In the genomic region with DNA sequence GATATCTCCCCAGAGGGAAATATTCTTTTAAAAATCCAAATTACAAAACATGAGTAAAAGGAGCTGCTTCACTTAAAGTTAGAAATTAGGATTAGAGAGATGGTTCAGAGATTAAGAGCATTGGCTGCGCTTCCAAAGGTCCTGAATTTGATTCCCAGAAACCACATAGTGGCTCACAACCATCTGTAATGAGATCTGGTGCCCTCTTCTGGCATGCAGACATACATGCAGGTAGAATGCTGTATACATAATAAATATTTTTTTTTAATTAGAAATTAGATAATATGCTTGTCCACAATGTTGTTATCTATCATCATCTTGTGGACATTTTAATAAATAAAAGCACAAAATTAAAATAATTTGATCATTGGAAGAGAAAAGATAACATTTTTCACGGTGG, we compare ENCODE assay signal across 26 mouse cellular contexts. TPM values are rescaled to one million over a fixed set of nuclear protein-coding genes. Genes with fewer than 3 reads are reported as not detected.
DNase-seq lines count a peak whose midpoint lies in the region; ATAC-seq and TF ChIP-seq lines count a peak whose summit lies in the region.
"Had no signal": no experiment of that assay in that cellular context is flagged by ENCODE, and none has a peak within 500 bp of the region (broad histone marks: within the 10 kb centered on the region; RNA-seq: fewer than 3 reads in every experiment).

No protein-coding gene starts in this region.

- no peak for ATAC-seq in hindbrain, postnatal 0 days
- ATAC-seq in hindbrain, embryonic 13.5 days (ENCODE audit: low FRiP score): no peak
- ATAC-seq in lung, embryonic 14.5 days (ENCODE audit: insufficient read depth): no peak
- ATAC-seq: hindbrain, embryonic 16.5 days; midbrain, embryonic 15.5 days had no signal

- WGBS in hindbrain, postnatal 0 days: 87% methylated on average over 2 of the region's 2 CpGs
- 78% methylated on average over 2 of the region's 2 CpGs for WGBS in hindbrain, embryonic 13.5 days
- WGBS in lung, embryonic 14.5 days: 76% methylated on average over 2 of the region's 2 CpGs

- H3K4me3 ChIP-seq in hindbrain, postnatal 0 days (ENCODE audit: low read length): no peak overlapping the region
- no peak overlapping the region for H3K4me3 ChIP-seq in hindbrain, embryonic 13.5 days
- H3K4me3 ChIP-seq in lung, embryonic 14.5 days (ENCODE audit: low read depth, low read length): no peak overlapping the region
- H3K4me3 ChIP-seq: embryonic facial prominence, embryonic 15.5 days; heart, embryonic 10.5 days; liver, embryonic 15.5 days; midbrain, embryonic 15.5 days had no signal

- H3K4me1 ChIP-seq in hindbrain, postnatal 0 days (ENCODE audit: insufficient read depth, low read length): no peaks in the 10 kb centered on the region
- peaks cover 3% of the 10 kb centered on the region; the same call in 1 of the 2 replicates for H3K4me1 ChIP-seq in hindbrain, embryonic 13.5 days (replicated peaks)
- H3K4me1 ChIP-seq in lung, embryonic 14.5 days (ENCODE audit: insufficient read depth): no peaks in the 10 kb centered on the region
- H3K4me1 ChIP-seq: embryonic facial prominence, embryonic 15.5 days; heart, embryonic 10.5 days; liver, embryonic 15.5 days; midbrain, embryonic 15.5 days had no signal

- no peak overlapping the region for H3K9ac ChIP-seq in hindbrain, postnatal 0 days (replicated peaks; ENCODE audit: low read length)
- no peak overlapping the region for H3K9ac ChIP-seq in hindbrain, embryonic 13.5 days
- no peak overlapping the region for H3K9ac ChIP-seq in lung, embryonic 14.5 days
- H3K9ac ChIP-seq: embryonic facial prominence, embryonic 15.5 days; liver, embryonic 15.5 days; midbrain, embryonic 15.5 days had no signal

- no peak overlapping the region for H3K4me2 ChIP-seq in hindbrain, postnatal 0 days (ENCODE audit: low read depth, low read length)
- no peak overlapping the region for H3K4me2 ChIP-seq in hindbrain, embryonic 13.5 days
- no peak overlapping the region for H3K4me2 ChIP-seq in lung, embryonic 14.5 days
- H3K4me2 ChIP-seq: embryonic facial prominence, embryonic 15.5 days; liver, embryonic 15.5 days; midbrain, embryonic 15.5 days had no signal

- no peaks in the 10 kb centered on the region for H3K36me3 ChIP-seq in hindbrain, postnatal 0 days (ENCODE audit: insufficient read depth, low read length)
- no peaks in the 10 kb centered on the region for H3K36me3 ChIP-seq in hindbrain, embryonic 13.5 days
- no peaks in the 10 kb centered on the region for H3K36me3 ChIP-seq in lung, embryonic 14.5 days (ENCODE audit: insufficient read depth)
- H3K36me3 ChIP-seq: embryonic facial prominence, embryonic 15.5 days; heart, embryonic 10.5 days; liver, embryonic 15.5 days; midbrain, embryonic 15.5 days had no signal

- no peaks in the 10 kb centered on the region for H3K27me3 ChIP-seq in hindbrain, postnatal 0 days (ENCODE audit: insufficient read depth, low read length)
- no peaks in the 10 kb centered on the region for H3K27me3 ChIP-seq in hindbrain, embryonic 13.5 days
- H3K27me3 ChIP-seq in lung, embryonic 14.5 days (ENCODE audit: insufficient read depth, low read length): no peaks in the 10 kb centered on the region
- H3K27me3 ChIP-seq: embryonic facial prominence, embryonic 15.5 days; liver, embryonic 15.5 days; midbrain, embryonic 15.5 days had no signal

- TF ChIP-seq CTCF in hindbrain, postnatal 0 days (IDR thresholded peaks at IDR 0.05; ENCODE audit: low read depth): peak; percentile 36; the same call in 1 of the 2 replicates
- peak; percentile 35 for TF ChIP-seq CTCF in lung, embryonic 14.5 days (IDR thresholded peaks at IDR 0.05; ENCODE audit: low read depth)

- no peaks in the 10 kb centered on the region for H3K9me3 ChIP-seq in hindbrain, postnatal 0 days (ENCODE audit: low read length)
- no peaks in the 10 kb centered on the region for H3K9me3 ChIP-seq in hindbrain, embryonic 13.5 days
- H3K9me3 ChIP-seq in lung, embryonic 14.5 days (ENCODE audit: low read depth, low read length): no peaks in the 10 kb centered on the region
- H3K9me3 ChIP-seq: embryonic facial prominence, embryonic 15.5 days; heart, embryonic 10.5 days; liver, embryonic 15.5 days; midbrain, embryonic 15.5 days had no signal

- no peak for DNase-seq in hindbrain, postnatal 0 days (ENCODE audit: low spot score)
- no peak for DNase-seq in lung, embryonic 14.5 days
- no peak for DNase-seq in lung, postnatal 4 days
- peak; percentile 19 for DNase-seq in CD4-positive helper T cell, adult 2 months (ENCODE audit: low read depth, low spot score)
- DNase-seq in naive thymus-derived CD4-positive, alpha-beta T cell, adult 2 months (ENCODE audit: low read depth): peak; percentile 33
- no peak for DNase-seq in right cerebral cortex, adult 18-20 months
- DNase-seq in embryo, embryonic 11 days: no peak
- DNase-seq: cerebellum, adult 9-11 months; gastrocnemius, postnatal 25 days; kidney, adult 9 months; right cerebral cortex, postnatal 14 days had no signal

- H3K27ac ChIP-seq in hindbrain, postnatal 0 days: no peak overlapping the region
- no peak overlapping the region for H3K27ac ChIP-seq in hindbrain, embryonic 13.5 days
- no peak overlapping the region for H3K27ac ChIP-seq in lung, embryonic 14.5 days (ENCODE audit: low read depth)
- H3K27ac ChIP-seq: embryonic facial prominence, embryonic 15.5 days; heart, embryonic 10.5 days; liver, embryonic 15.5 days; midbrain, embryonic 15.5 days had no signal

RNA-seq across cellular contexts. Expression of gene Oxa1l, which starts 32.1 kb away (rescaled TPM):
- 83.6 and 85.6 TPM in 2 replicates for total RNA-seq in hindbrain, postnatal 0 days (2014; rRNA removed)
- 66.7 and 74.8 TPM in 2 replicates for polyA plus RNA-seq in hindbrain, postnatal 0 days (2015; fragmentation: Nextera tagmentation; extraction: Ambion mirVana)
- 47.7 and 51.3 TPM in 2 replicates for polyA plus RNA-seq in hindbrain, embryonic 13.5 days (2015; fragmentation: Nextera tagmentation; extraction: Ambion mirVana)
- 51.2 and 53.5 TPM in 2 replicates for polyA plus RNA-seq in lung, embryonic 14.5 days (2014; fragmentation: Nextera tagmentation; extraction: Ambion mirVana)

RNA-seq across cellular contexts. Expression of gene Olfr49, which starts 43.8 kb away (rescaled TPM):
- total RNA-seq in hindbrain, postnatal 0 days (2014; rRNA removed): not detected in 2 replicates
- 0.05 TPM in 1 of 2 replicates, not detected in the other for polyA plus RNA-seq in hindbrain, postnatal 0 days (2015; fragmentation: Nextera tagmentation; extraction: Ambion mirVana)
- not detected in 2 replicates for polyA plus RNA-seq in hindbrain, embryonic 13.5 days (2015; fragmentation: Nextera tagmentation; extraction: Ambion mirVana)
- polyA plus RNA-seq in lung, embryonic 14.5 days (2014; fragmentation: Nextera tagmentation; extraction: Ambion mirVana): not detected in 2 replicates
- total RNA-seq: adrenal gland, postnatal 4 days; gastrocnemius, postnatal 25 days; heart, postnatal 25 days; left cerebral cortex, adult 18-20 months had no signal
- polyA plus RNA-seq: forebrain, embryonic 11.5 days; frontal cortex, adult 2 months; hindbrain, embryonic 16.5 days; limb, embryonic 11.5 days; liver, embryonic 15.5 days; midbrain, embryonic 15.5 days; neural tube, embryonic 11.5 days; spleen, adult 2 months; stomach, embryonic 16.5 days had no signal

Comparison
In these comparisons a context has a peak if more than half of its experiments do, and no peak if none do; other contexts are left out.
1. DNase-seq: peak in CD4-positive helper T cell, adult 2 months (single experiment) and naive thymus-derived CD4-positive, alpha-beta T cell, adult 2 months (single experiment); none in hindbrain, postnatal 0 days (single experiment), lung, embryonic 14.5 days (single experiment), lung, postnatal 4 days (0 of 2), right cerebral cortex, adult 18-20 months (single experiment) and embryo, embryonic 11 days (single experiment).